Mouse (Mus musculus) heart, adult 8-10 months (tissue): ENCODE data around the gene Bcl2l1. TPM values are rescaled to one million over a fixed set of nuclear protein-coding genes. Genes with fewer than 3 reads are reported as not detected.

Experiments used
- DNase-seq: peaks from one replicate; pipeline ENCODE4 v3.0.0; 2022; ENCODE audit warnings: low spot score
- total RNA-seq, 4 experiments: library from RNA; stranded (reverse); gene quantifications; 2 replicates each; pipeline ENCODE4 v1.2.4; 2022

Gene Bcl2l1
- total RNA-seq, 4 experiments from 2014 or later, result 46.9 to 66.6 (median 51.4) TPM

- no peak for DNase-seq
These were observed 55.5 kb downstream of the Bcl2l1 start for GRCm38 (mm10) chr2:152776019-152776418.

GRCm38 (mm10) chr2:152775357-152775756 is 56.2 kb downstream of the Bcl2l1 start:
- no peak for DNase-seq

- DNase-seq, result no peak
These were observed 59.3 kb downstream of the Bcl2l1 start for GRCm38 (mm10) chr2:152772231-152772630.

- DNase-seq, result no peak
These were observed 60.0 kb downstream of the Bcl2l1 start for GRCm38 (mm10) chr2:152771571-152771970.

- DNase-seq, result no peak
These were observed 61.9 kb downstream of the Bcl2l1 start for GRCm38 (mm10) chr2:152769677-152770076.

GRCm38 (mm10) chr2:152767618-152768271 is 63.8 kb downstream of the Bcl2l1 start:
- peak; percentile 77 for DNase-seq

- peak; percentile 93 for DNase-seq
These were observed 65.0 kb downstream of the Bcl2l1 start for GRCm38 (mm10) chr2:152766387-152767123.

GRCm38 (mm10) chr2:152765045-152765674 is 66.4 kb downstream of the Bcl2l1 start:
- DNase-seq, result no peak

- DNase-seq, result no peak
These were observed 67.1 kb downstream of the Bcl2l1 start for GRCm38 (mm10) chr2:152764172-152765044.

- DNase-seq, result no peak
These were observed 68.2 kb downstream of the Bcl2l1 start for GRCm38 (mm10) chr2:152763310-152763709.

- no peak for DNase-seq
These were observed 73.2 kb downstream of the Bcl2l1 start for GRCm38 (mm10) chr2:152758351-152758750.

GRCm38 (mm10) chr2:152757478-152757877 is 74.0 kb downstream of the Bcl2l1 start:
- no peak for DNase-seq

- no peak for DNase-seq
These were observed 74.8 kb downstream of the Bcl2l1 start for GRCm38 (mm10) chr2:152756474-152757393.

GRCm38 (mm10) chr2:152753944-152754711 is 77.4 kb downstream of the Bcl2l1 start, which contains the start of gene Cox4i2:
Cox4i2 (plus strand) TSS chr2:152754173.
- DNase-seq, result no peak

- no peak for DNase-seq
These were observed 89.1 kb downstream of the Bcl2l1 start for GRCm38 (mm10) chr2:152742435-152742834.

- no peak for DNase-seq
These were observed 90.1 kb downstream of the Bcl2l1 start for GRCm38 (mm10) chr2:152741153-152742041.

GRCm38 (mm10) chr2:152740490-152740889 is 91.0 kb downstream of the Bcl2l1 start:
- DNase-seq, result no peak

GRCm38 (mm10) chr2:152739842-152740260 is 91.7 kb downstream of the Bcl2l1 start:
- no peak for DNase-seq
